Mouse (Mus musculus): ENCODE data around the gene Fam193b. TPM values are rescaled to one million over a fixed set of nuclear protein-coding genes. Genes with fewer than 3 reads are reported as not detected.

The Fam193b gene
- polyA plus RNA-seq, 1 experiment from 2014 or later = 50.0 TPM

GRCm38 (mm10) chr13:55600657-55601056, 29.7 kb upstream of the Fam193b start:
- peaks cover 39% of the 10 kb centered on the region for H3K36me3 ChIP-seq (ENCODE audit: control insufficient read depth, insufficient read depth, low read length)
- H3K27ac ChIP-seq (replicated peaks; ENCODE audit: low read depth, low read length) = peak overlapping the region; percentile 82
- H3K4me2 ChIP-seq (ENCODE audit: low read length) = peak overlapping the region; percentile 76
- DNase-seq (peak; percentile 26), ATAC-seq (ENCODE audit: low FRiP score, low TSS enrichment) (no peak)
- H3K9ac ChIP-seq (replicated peaks; ENCODE audit: low read length) = peak overlapping the region; percentile 91
- H3K4me3 ChIP-seq (replicated peaks; ENCODE audit: low read depth, low read length) = peak overlapping the region; percentile 91
- no peaks in the 10 kb centered on the region for H3K9me3 ChIP-seq (ENCODE audit: control insufficient read depth, low read length)
- 21% methylated on average over 9 of the region's 9 CpGs for WGBS
- H3K27me3 ChIP-seq (ENCODE audit: control insufficient read depth, insufficient read depth, low read length) = no peaks in the 10 kb centered on the region
- peaks cover 11% of the 10 kb centered on the region; the same call in 1 of the 2 replicates for H3K4me1 ChIP-seq (ENCODE audit: control insufficient read depth, insufficient read depth, low read length)

GRCm38 (mm10) chr13:55599566-55600540, 28.9 kb upstream of the Fam193b start, which contains the start of gene B4galt7:
Gene B4galt7, plus strand, starts transcription at chr13:55599896.
- peak within 1 kb of the TSS; percentile 76 for H3K4me2 ChIP-seq (ENCODE audit: low read length)
- ATAC-seq (ENCODE audit: low FRiP score, low TSS enrichment) = peak; percentile 87
- peaks cover 11% of the 10 kb centered on the region; the same call in 1 of the 2 replicates for H3K4me1 ChIP-seq (ENCODE audit: control insufficient read depth, insufficient read depth, low read length)
- peaks cover 44% of the 10 kb centered on the region for H3K36me3 ChIP-seq (ENCODE audit: control insufficient read depth, insufficient read depth, low read length)
- H3K4me3 ChIP-seq (replicated peaks; ENCODE audit: low read depth, low read length) = peak within 1 kb of the TSS; percentile 91
- WGBS = 8% methylated on average over 51 of the region's 51 CpGs
- H3K27ac ChIP-seq (replicated peaks; ENCODE audit: low read depth, low read length) = peak within 1 kb of the TSS; percentile 82
- H3K9ac ChIP-seq (replicated peaks; ENCODE audit: low read length) = peak within 1 kb of the TSS; percentile 91
- no peaks in the 10 kb centered on the region for H3K27me3 ChIP-seq (ENCODE audit: control insufficient read depth, insufficient read depth, low read length)
- peak; percentile 88 for DNase-seq
- H3K9me3 ChIP-seq (ENCODE audit: control insufficient read depth, low read length) = no peaks in the 10 kb centered on the region

- H3K9me3 ChIP-seq (ENCODE audit: control insufficient read depth, low read length) = no peaks in the 10 kb centered on the region
- peaks cover 38% of the 10 kb centered on the region for H3K36me3 ChIP-seq (ENCODE audit: control insufficient read depth, insufficient read depth, low read length)
- H3K4me2 ChIP-seq (ENCODE audit: low read length) = no peak overlapping the region
- H3K9ac ChIP-seq (replicated peaks; ENCODE audit: low read length) = no peak overlapping the region
- no peaks in the 10 kb centered on the region for H3K27me3 ChIP-seq (ENCODE audit: control insufficient read depth, insufficient read depth, low read length)
- peaks cover 15% of the 10 kb centered on the region for H3K4me1 ChIP-seq (ENCODE audit: control insufficient read depth, insufficient read depth, low read length)
- ATAC-seq (ENCODE audit: low FRiP score, low TSS enrichment) (no peak), DNase-seq (no peak)
- no peak overlapping the region for H3K27ac ChIP-seq (replicated peaks; ENCODE audit: low read depth, low read length)
- WGBS = 95% methylated on average over 12 of the region's 12 CpGs
- no peak overlapping the region for H3K4me3 ChIP-seq (replicated peaks; ENCODE audit: low read depth, low read length)
Observed at GRCm38 (mm10) chr13:55596802-55597201, 25.9 kb upstream of the Fam193b start.

GRCm38 (mm10) chr13:55595375-55595774, 24.5 kb upstream of the Fam193b start:
- Histone ChIP-seq H3K4me2 (ENCODE audit: low read length) (no peak overlapping the region), H3K9me3 (ENCODE audit: control insufficient read depth, low read length) (no peaks in the 10 kb centered on the region), H3K4me3 (replicated peaks; ENCODE audit: low read depth, low read length) (no peak overlapping the region), H3K27ac (replicated peaks; ENCODE audit: low read depth, low read length) (no peak overlapping the region), H3K9ac (replicated peaks; ENCODE audit: low read length) (no peak overlapping the region), H3K27me3 (ENCODE audit: control insufficient read depth, insufficient read depth, low read length) (no peaks in the 10 kb centered on the region), H3K36me3 (ENCODE audit: control insufficient read depth, insufficient read depth, low read length) (peaks cover 38% of the 10 kb centered on the region), H3K4me1 (ENCODE audit: control insufficient read depth, insufficient read depth, low read length) (peaks cover 8% of the 10 kb centered on the region)
- WGBS = 92% methylated on average over 12 of the region's 12 CpGs
- no peak for DNase-seq
- ATAC-seq (ENCODE audit: low FRiP score, low TSS enrichment) = no peak

GRCm38 (mm10) chr13:55593254-55593747, 22.4 kb upstream of the Fam193b start:
- H3K4me3 ChIP-seq (replicated peaks; ENCODE audit: low read depth, low read length) = peak overlapping the region; percentile 69
- WGBS = under 1% methylated on average over 31 of the region's 31 CpGs
- ATAC-seq (ENCODE audit: low FRiP score, low TSS enrichment) (peak; percentile 56; the same call in 1 of the 2 replicates), DNase-seq (no peak)
- peaks cover 38% of the 10 kb centered on the region for H3K36me3 ChIP-seq (ENCODE audit: control insufficient read depth, insufficient read depth, low read length)
- H3K9me3 ChIP-seq (ENCODE audit: control insufficient read depth, low read length) = no peaks in the 10 kb centered on the region
- peak overlapping the region; percentile 83 for H3K4me2 ChIP-seq (ENCODE audit: low read length)
- H3K9ac ChIP-seq (replicated peaks; ENCODE audit: low read length) = peak overlapping the region; percentile 80
- H3K4me1 ChIP-seq (ENCODE audit: control insufficient read depth, insufficient read depth, low read length) = peaks cover 4% of the 10 kb centered on the region; the same call in 1 of the 2 replicates
- H3K27me3 ChIP-seq (ENCODE audit: control insufficient read depth, insufficient read depth, low read length) = no peaks in the 10 kb centered on the region
- H3K27ac ChIP-seq (replicated peaks; ENCODE audit: low read depth, low read length) = peak overlapping the region; percentile 75

- H3K4me1 ChIP-seq (ENCODE audit: control insufficient read depth, insufficient read depth, low read length) = peaks cover 4% of the 10 kb centered on the region; the same call in 1 of the 2 replicates
- peak; percentile 99 for DNase-seq
- peak overlapping the region; percentile 69 for H3K4me3 ChIP-seq (replicated peaks; ENCODE audit: low read depth, low read length)
- H3K9ac ChIP-seq (replicated peaks; ENCODE audit: low read length) = peak overlapping the region; percentile 80
- H3K27me3 ChIP-seq (ENCODE audit: control insufficient read depth, insufficient read depth, low read length) = no peaks in the 10 kb centered on the region
- H3K27ac ChIP-seq (replicated peaks; ENCODE audit: low read depth, low read length) = peak overlapping the region; percentile 75
- H3K4me2 ChIP-seq (ENCODE audit: low read length) = peak overlapping the region; percentile 83
- ATAC-seq (ENCODE audit: low FRiP score, low TSS enrichment) = peak; percentile 99
- WGBS = 4% methylated on average over 29 of the region's 29 CpGs
- H3K36me3 ChIP-seq (ENCODE audit: control insufficient read depth, insufficient read depth, low read length) = peaks cover 33% of the 10 kb centered on the region
- no peaks in the 10 kb centered on the region for H3K9me3 ChIP-seq (ENCODE audit: control insufficient read depth, low read length)
Observed at GRCm38 (mm10) chr13:55592512-55593253, 21.8 kb upstream of the Fam193b start.

GRCm38 (mm10) chr13:55591961-55592490, 21.1 kb upstream of the Fam193b start:
- no peak overlapping the region for H3K27ac ChIP-seq (replicated peaks; ENCODE audit: low read depth, low read length)
- ATAC-seq (ENCODE audit: low FRiP score, low TSS enrichment) (peak; percentile 41; the same call in 1 of the 2 replicates), DNase-seq (no peak)
- no peak overlapping the region for H3K9ac ChIP-seq (replicated peaks; ENCODE audit: low read length)
- H3K27me3 ChIP-seq (ENCODE audit: control insufficient read depth, insufficient read depth, low read length) = no peaks in the 10 kb centered on the region
- H3K36me3 ChIP-seq (ENCODE audit: control insufficient read depth, insufficient read depth, low read length) = peaks cover 28% of the 10 kb centered on the region
- H3K4me3 ChIP-seq (replicated peaks; ENCODE audit: low read depth, low read length) = no peak overlapping the region
- no peak overlapping the region for H3K4me2 ChIP-seq (ENCODE audit: low read length)
- 81% methylated on average over 4 of the region's 4 CpGs for WGBS
- H3K9me3 ChIP-seq (ENCODE audit: control insufficient read depth, low read length) = no peaks in the 10 kb centered on the region
- peaks cover 4% of the 10 kb centered on the region; the same call in 1 of the 2 replicates for H3K4me1 ChIP-seq (ENCODE audit: control insufficient read depth, insufficient read depth, low read length)

GRCm38 (mm10) chr13:55578086-55578485, 7.2 kb upstream of the Fam193b start:
- no peaks in the 10 kb centered on the region for H3K4me1 ChIP-seq (ENCODE audit: control insufficient read depth, insufficient read depth, low read length)
- ATAC-seq (ENCODE audit: low FRiP score, low TSS enrichment) = no peak
- no peak overlapping the region for H3K9ac ChIP-seq (replicated peaks; ENCODE audit: low read length)
- H3K9me3 ChIP-seq (ENCODE audit: control insufficient read depth, low read length) = no peaks in the 10 kb centered on the region
- WGBS = 80% methylated on average over 4 of the region's 4 CpGs
- H3K27me3 ChIP-seq (ENCODE audit: control insufficient read depth, insufficient read depth, low read length) = no peaks in the 10 kb centered on the region
- no peak overlapping the region for H3K4me3 ChIP-seq (replicated peaks; ENCODE audit: low read depth, low read length)
- DNase-seq = no peak
- H3K27ac ChIP-seq (replicated peaks; ENCODE audit: low read depth, low read length) = no peak overlapping the region
- H3K4me2 ChIP-seq (ENCODE audit: low read length) = no peak overlapping the region
- H3K36me3 ChIP-seq (ENCODE audit: control insufficient read depth, insufficient read depth, low read length) = no peaks in the 10 kb centered on the region
